Mouse (Mus musculus): ENCODE measurements at regions not wholly inside any gene's neighbourhood (a gene's known extent, or its start where the extent isn't known, plus 50 kb on each side); places are given as distances from the start of the nearest gene placed in this dataset.

DNA sequence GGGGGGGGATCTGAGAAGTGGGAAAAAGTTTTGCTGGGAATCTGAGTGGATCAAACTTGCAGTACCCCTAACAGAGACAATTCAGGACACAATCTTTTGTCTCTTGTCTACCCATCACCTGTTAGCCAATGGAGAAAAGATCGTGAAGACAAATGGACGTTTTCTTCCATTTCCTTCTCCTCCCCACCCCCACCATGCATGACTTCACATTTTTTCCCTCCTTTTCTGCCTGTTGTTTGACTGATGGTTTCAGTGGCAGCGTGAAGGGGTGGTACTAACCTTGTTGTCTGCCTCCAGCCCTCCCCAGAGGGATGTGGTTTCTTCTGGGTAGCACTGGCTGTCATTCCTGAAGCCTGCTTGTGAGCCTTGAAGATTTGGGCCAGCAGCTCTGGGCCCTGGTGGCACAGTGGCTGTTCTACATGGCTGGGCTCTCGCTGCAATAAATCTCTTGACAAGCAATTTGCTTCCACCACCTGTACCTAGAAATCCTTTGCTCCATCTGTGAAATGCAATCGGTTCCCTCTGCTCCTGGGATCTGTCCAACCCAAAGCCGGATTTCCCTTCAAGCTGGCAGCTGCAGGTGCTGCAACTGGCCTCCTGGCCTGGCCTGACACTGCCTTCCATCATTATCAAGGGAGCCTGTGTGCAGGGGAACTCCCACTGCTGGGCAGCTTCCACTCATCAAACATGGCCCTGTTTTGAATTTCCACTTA lies 69.8 kb upstream of the Sash1 start:
- Histone ChIP-seq H3K9me3 (replicated peaks) (no peaks in the 10 kb centered on the region), H3K4me3 (replicated peaks) (no peak overlapping the region), H3K9ac (no peak overlapping the region), H3K4me2 (replicated peaks) (no peak overlapping the region), H3K27me3 (no peaks in the 10 kb centered on the region), H3K4me1 (peaks cover 8% of the 10 kb centered on the region; the same call in 1 of the 2 replicates), H3K36me3 (no peaks in the 10 kb centered on the region), H3K27ac (replicated peaks) (no peak overlapping the region)
- 47% methylated on average over 6 of the region's 6 CpGs for WGBS
- ATAC-seq (ENCODE audit: insufficient number of reproducible peaks, low FRiP score, low TSS enrichment, low read depth), result no peak

GRCm38 (mm10) chr10:8954003-8954402 lies 68.1 kb upstream of the Sash1 start:
- Histone ChIP-seq H3K9me3 (replicated peaks) (no peaks in the 10 kb centered on the region), H3K36me3 (no peaks in the 10 kb centered on the region), H3K9ac (no peak overlapping the region), H3K27me3 (no peaks in the 10 kb centered on the region), H3K4me2 (replicated peaks) (no peak overlapping the region), H3K27ac (replicated peaks) (no peak overlapping the region), H3K4me3 (replicated peaks) (no peak overlapping the region), H3K4me1 (no peaks in the 10 kb centered on the region)
- no peak for ATAC-seq (ENCODE audit: insufficient number of reproducible peaks, low FRiP score, low TSS enrichment, low read depth)
- WGBS, result 91% methylated on average over 4 of the region's 4 CpGs

- no peaks in the 10 kb centered on the region for H3K36me3 ChIP-seq
- 71% methylated on average over 5 of the region's 5 CpGs for WGBS
- H3K9ac ChIP-seq, result no peak overlapping the region
Measured at GRCm38 (mm10) chr10:8952922-8953321, 67.1 kb upstream of the Sash1 start.

GRCm38 (mm10) chr10:8951937-8952336 lies 66.1 kb upstream of the Sash1 start:
- Histone ChIP-seq H3K4me3 (replicated peaks) (no peak overlapping the region), H3K9me3 (replicated peaks) (no peaks in the 10 kb centered on the region), H3K4me2 (replicated peaks) (no peak overlapping the region), H3K36me3 (no peaks in the 10 kb centered on the region), H3K9ac (no peak overlapping the region), H3K27me3 (no peaks in the 10 kb centered on the region), H3K27ac (replicated peaks) (no peak overlapping the region), H3K4me1 (no peaks in the 10 kb centered on the region)
- ATAC-seq (ENCODE audit: insufficient number of reproducible peaks, low FRiP score, low TSS enrichment, low read depth), result no peak
- WGBS, result 76% methylated on average over 3 of the region's 3 CpGs

More at GRCm38 (mm10) chr10:8952922-8953321, 67.1 kb upstream of the Sash1 start:
- Histone ChIP-seq H3K4me2 (replicated peaks) (no peak overlapping the region), H3K9me3 (replicated peaks) (no peaks in the 10 kb centered on the region), H3K27ac (replicated peaks) (no peak overlapping the region), H3K4me3 (replicated peaks) (no peak overlapping the region), H3K4me1 (no peaks in the 10 kb centered on the region), H3K27me3 (no peaks in the 10 kb centered on the region)
- ATAC-seq (ENCODE audit: insufficient number of reproducible peaks, low FRiP score, low TSS enrichment, low read depth), result no peak

GRCm38 (mm10) chr10:8951236-8951825 lies 65.5 kb upstream of the Sash1 start:
- no peak for ATAC-seq (ENCODE audit: insufficient number of reproducible peaks, low FRiP score, low TSS enrichment, low read depth)
- Histone ChIP-seq H3K4me2 (replicated peaks) (no peak overlapping the region), H3K27ac (replicated peaks) (no peak overlapping the region), H3K4me3 (replicated peaks) (no peak overlapping the region), H3K9me3 (replicated peaks) (no peaks in the 10 kb centered on the region), H3K27me3 (no peaks in the 10 kb centered on the region), H3K4me1 (no peaks in the 10 kb centered on the region), H3K9ac (no peak overlapping the region), H3K36me3 (no peaks in the 10 kb centered on the region)
- 73% methylated on average over 10 of the region's 10 CpGs for WGBS

DNA sequence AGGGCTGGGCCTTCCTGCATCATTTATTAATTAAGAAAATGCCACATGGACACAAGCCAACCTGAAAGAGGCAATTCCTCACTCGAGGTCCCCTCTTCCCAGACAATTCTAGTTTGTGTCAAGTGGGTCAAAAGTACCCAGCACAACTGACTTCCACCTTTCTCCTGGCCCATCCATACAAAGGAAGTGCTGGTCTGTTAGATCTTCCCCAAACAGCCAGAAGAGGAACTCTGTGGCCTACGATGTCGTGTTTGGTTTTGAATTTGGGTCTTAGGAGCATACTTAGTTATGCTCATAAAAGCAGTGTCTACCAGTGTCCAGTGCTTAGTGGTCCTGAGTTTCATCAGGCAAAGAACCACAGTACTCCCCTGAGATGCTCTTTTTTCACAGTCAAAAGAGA lies 62.4 kb upstream of the Sash1 start:
- Histone ChIP-seq H3K9ac (no peak overlapping the region), H3K27ac (replicated peaks) (no peak overlapping the region), H3K36me3 (no peaks in the 10 kb centered on the region), H3K4me1 (peaks cover 8% of the 10 kb centered on the region; the same call in 1 of the 2 replicates), H3K4me2 (replicated peaks) (no peak overlapping the region), H3K9me3 (replicated peaks) (no peaks in the 10 kb centered on the region), H3K27me3 (no peaks in the 10 kb centered on the region), H3K4me3 (replicated peaks) (no peak overlapping the region)
- ATAC-seq (ENCODE audit: insufficient number of reproducible peaks, low FRiP score, low TSS enrichment, low read depth), result no peak
- WGBS, result 70% methylated on average over 3 of the region's 3 CpGs

- peak; percentile 79; the same call in 1 of the 2 replicates for ATAC-seq (ENCODE audit: insufficient number of reproducible peaks, low FRiP score, low TSS enrichment, low read depth)
- peak overlapping the region; percentile 16; the same call in 1 of the 2 replicates for H3K9ac ChIP-seq
- H3K9me3 ChIP-seq (replicated peaks), result no peaks in the 10 kb centered on the region
- no peaks in the 10 kb centered on the region for H3K27me3 ChIP-seq
- WGBS, result 20% methylated on average over 17 of the region's 17 CpGs
- H3K4me1 ChIP-seq, result peaks cover 8% of the 10 kb centered on the region; the same call in 1 of the 2 replicates
- peak overlapping the region; percentile 42 for H3K4me2 ChIP-seq (replicated peaks)
- peak overlapping the region; percentile 29 for H3K4me3 ChIP-seq (replicated peaks)
- peak overlapping the region; percentile 86 for H3K27ac ChIP-seq (replicated peaks)
- H3K36me3 ChIP-seq, result no peaks in the 10 kb centered on the region
Measured at GRCm38 (mm10) chr10:8945195-8945751, 59.4 kb upstream of the Sash1 start.

DNA sequence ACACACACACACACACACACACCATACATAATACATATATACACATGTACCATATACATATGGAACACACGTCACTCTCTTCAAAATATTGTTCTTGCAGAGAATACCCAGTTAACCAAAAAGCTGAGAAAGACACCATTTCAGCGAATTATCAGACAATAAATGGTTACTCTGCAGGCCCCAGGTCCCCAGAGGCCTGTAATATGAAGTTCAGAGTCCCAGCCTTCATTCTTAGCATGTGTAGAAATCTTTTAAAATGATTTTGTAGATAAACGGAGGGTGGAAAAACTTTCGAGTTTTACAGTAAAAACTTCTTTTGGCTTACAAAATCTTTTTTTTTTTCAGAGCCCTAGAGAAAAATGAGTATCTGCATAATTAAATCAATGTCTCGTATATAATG lies 58.7 kb upstream of the Sash1 start:
- Histone ChIP-seq H3K4me3 (replicated peaks) (peak overlapping the region; percentile 29), H3K27me3 (no peaks in the 10 kb centered on the region), H3K9me3 (replicated peaks) (no peaks in the 10 kb centered on the region), H3K4me1 (peaks cover 8% of the 10 kb centered on the region; the same call in 1 of the 2 replicates), H3K36me3 (no peaks in the 10 kb centered on the region), H3K9ac (no peak overlapping the region), H3K4me2 (replicated peaks) (peak overlapping the region; percentile 42), H3K27ac (replicated peaks) (peak overlapping the region; percentile 86)
- 37% methylated on average over 5 of the region's 5 CpGs for WGBS
- no peak for ATAC-seq (ENCODE audit: insufficient number of reproducible peaks, low FRiP score, low TSS enrichment, low read depth)

GRCm38 (mm10) chr10:8943698-8944097 lies 57.8 kb upstream of the Sash1 start:
- 88% methylated on average over 6 of the region's 6 CpGs for WGBS
- no peak for ATAC-seq (ENCODE audit: insufficient number of reproducible peaks, low FRiP score, low TSS enrichment, low read depth)
- no peak overlapping the region for H3K4me3 ChIP-seq (replicated peaks)
- H3K9ac ChIP-seq, result no peak overlapping the region
- no peak overlapping the region for H3K27ac ChIP-seq (replicated peaks)
- H3K4me1 ChIP-seq, result peaks cover 8% of the 10 kb centered on the region; the same call in 1 of the 2 replicates
- H3K4me2 ChIP-seq (replicated peaks), result no peak overlapping the region
- H3K9me3 ChIP-seq (replicated peaks), result no peaks in the 10 kb centered on the region
- H3K36me3 ChIP-seq, result no peaks in the 10 kb centered on the region
- H3K27me3 ChIP-seq, result no peaks in the 10 kb centered on the region

GRCm38 (mm10) chr10:8942967-8943471 lies 57.1 kb upstream of the Sash1 start:
- Histone ChIP-seq H3K4me1 (peaks cover 8% of the 10 kb centered on the region; the same call in 1 of the 2 replicates), H3K4me2 (replicated peaks) (no peak overlapping the region), H3K36me3 (no peaks in the 10 kb centered on the region), H3K9ac (no peak overlapping the region), H3K27ac (replicated peaks) (no peak overlapping the region), H3K4me3 (replicated peaks) (no peak overlapping the region), H3K27me3 (no peaks in the 10 kb centered on the region), H3K9me3 (replicated peaks) (no peaks in the 10 kb centered on the region)
- 75% methylated on average over 6 of the region's 6 CpGs for WGBS
- ATAC-seq (ENCODE audit: insufficient number of reproducible peaks, low FRiP score, low TSS enrichment, low read depth), result no peak

DNA sequence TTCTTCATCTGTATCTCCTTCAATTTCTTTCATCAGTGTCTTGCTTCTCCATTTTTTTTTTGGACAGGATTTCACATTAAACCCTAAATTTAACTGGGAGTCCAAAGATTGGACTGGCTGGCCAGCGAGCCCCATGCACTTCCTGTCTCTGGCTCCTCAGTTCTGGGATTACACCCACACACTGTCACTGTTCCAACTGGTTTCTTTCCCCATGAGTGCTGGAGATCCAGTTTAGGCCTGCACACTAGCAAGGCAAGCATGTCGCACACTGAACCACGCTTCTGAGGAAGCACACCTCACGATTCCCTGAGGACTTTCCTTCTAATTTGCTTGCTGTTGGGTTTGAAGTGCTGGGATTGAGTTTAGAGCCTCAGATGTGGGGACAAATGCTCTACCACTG lies 50.5 kb upstream of the Sash1 start:
- Histone ChIP-seq H3K9ac (no peak overlapping the region), H3K4me3 (replicated peaks) (no peak overlapping the region), H3K27me3 (no peaks in the 10 kb centered on the region), H3K36me3 (no peaks in the 10 kb centered on the region), H3K9me3 (replicated peaks) (no peaks in the 10 kb centered on the region), H3K4me2 (replicated peaks) (no peak overlapping the region), H3K27ac (replicated peaks) (no peak overlapping the region), H3K4me1 (no peaks in the 10 kb centered on the region)
- WGBS, result 66% methylated on average over 4 of the region's 4 CpGs
- ATAC-seq (ENCODE audit: insufficient number of reproducible peaks, low FRiP score, low TSS enrichment, low read depth), result no peak

All from embryonic facial prominence, embryonic 15.5 days (tissue).